Mouse (Mus musculus): ENCODE data around the gene Lrrc47. TPM values are rescaled to one million over a fixed set of nuclear protein-coding genes. Genes with fewer than 3 reads are reported as not detected.

Lrrc47 gene
- polyA plus RNA-seq, 1 experiment from 2014 or later = 14.7 TPM

- no peaks in the 10 kb centered on the region for H3K27me3 ChIP-seq (ENCODE audit: control insufficient read depth, insufficient read depth, low read length)
- 68% methylated on average over 7 of the region's 7 CpGs for WGBS
- H3K9ac ChIP-seq (ENCODE audit: low read length) = no peak overlapping the region
- H3K4me2 ChIP-seq (ENCODE audit: low read depth, low read length) = no peak overlapping the region
- H3K27ac ChIP-seq (ENCODE audit: low read length) = no peak overlapping the region
- H3K36me3 ChIP-seq (ENCODE audit: control insufficient read depth, insufficient read depth) = peaks cover 64% of the 10 kb centered on the region
- no peak for ATAC-seq (replicated peaks; ENCODE audit: extremely low read depth, insufficient read depth, low FRiP score)
- H3K9me3 ChIP-seq (replicated peaks; ENCODE audit: control insufficient read depth, low read length) = no peaks in the 10 kb centered on the region
- no peak overlapping the region for H3K4me3 ChIP-seq (ENCODE audit: low read length)
- peaks cover 14% of the 10 kb centered on the region for H3K4me1 ChIP-seq (ENCODE audit: control insufficient read depth, insufficient read depth, low read length)
Observed at GRCm38 (mm10) chr4:154019571-154019970, 8.0 kb downstream of the Lrrc47 start.

GRCm38 (mm10) chr4:154021432-154021831 lies 9.9 kb downstream of the Lrrc47 start:
- 77% methylated on average over 9 of the region's 9 CpGs for WGBS
- H3K4me2 ChIP-seq (ENCODE audit: low read depth, low read length) = no peak overlapping the region
- H3K4me1 ChIP-seq (ENCODE audit: control insufficient read depth, insufficient read depth, low read length) = peaks cover 25% of the 10 kb centered on the region
- peaks cover 49% of the 10 kb centered on the region for H3K36me3 ChIP-seq (ENCODE audit: control insufficient read depth, insufficient read depth)
- H3K27ac ChIP-seq (ENCODE audit: low read length) = no peak overlapping the region
- H3K9me3 ChIP-seq (replicated peaks; ENCODE audit: control insufficient read depth, low read length) = no peaks in the 10 kb centered on the region
- H3K4me3 ChIP-seq (ENCODE audit: low read length) = no peak overlapping the region
- H3K9ac ChIP-seq (ENCODE audit: low read length) = no peak overlapping the region
- H3K27me3 ChIP-seq (ENCODE audit: control insufficient read depth, insufficient read depth, low read length) = no peaks in the 10 kb centered on the region
- no peak for ATAC-seq (replicated peaks; ENCODE audit: extremely low read depth, insufficient read depth, low FRiP score)

GRCm38 (mm10) chr4:154022407-154022806 lies 10.9 kb downstream of the Lrrc47 start:
- peaks cover 40% of the 10 kb centered on the region for H3K36me3 ChIP-seq (ENCODE audit: control insufficient read depth, insufficient read depth)
- H3K27me3 ChIP-seq (ENCODE audit: control insufficient read depth, insufficient read depth, low read length) = peaks cover 2% of the 10 kb centered on the region; the same call in 1 of the 2 replicates
- no peak overlapping the region for H3K9ac ChIP-seq (ENCODE audit: low read length)
- peak overlapping the region; percentile 0 for H3K27ac ChIP-seq (ENCODE audit: low read length)
- no peak overlapping the region for H3K4me3 ChIP-seq (ENCODE audit: low read length)
- H3K4me1 ChIP-seq (ENCODE audit: control insufficient read depth, insufficient read depth, low read length) = peaks cover 25% of the 10 kb centered on the region
- ATAC-seq (replicated peaks; ENCODE audit: extremely low read depth, insufficient read depth, low FRiP score) = no peak
- H3K4me2 ChIP-seq (ENCODE audit: low read depth, low read length) = no peak overlapping the region
- H3K9me3 ChIP-seq (replicated peaks; ENCODE audit: control insufficient read depth, low read length) = no peaks in the 10 kb centered on the region
- WGBS = 67% methylated on average over 4 of the region's 4 CpGs

- H3K9me3 ChIP-seq (replicated peaks; ENCODE audit: control insufficient read depth, low read length) = no peaks in the 10 kb centered on the region
- H3K27ac ChIP-seq (ENCODE audit: low read length) = peak overlapping the region; percentile 0
- H3K27me3 ChIP-seq (ENCODE audit: control insufficient read depth, insufficient read depth, low read length) = peaks cover 2% of the 10 kb centered on the region; the same call in 1 of the 2 replicates
- no peak overlapping the region for H3K4me2 ChIP-seq (ENCODE audit: low read depth, low read length)
- H3K4me3 ChIP-seq (ENCODE audit: low read length) = no peak overlapping the region
- peaks cover 37% of the 10 kb centered on the region for H3K36me3 ChIP-seq (ENCODE audit: control insufficient read depth, insufficient read depth)
- 39% methylated on average over 4 of the region's 4 CpGs for WGBS
- H3K9ac ChIP-seq (ENCODE audit: low read length) = no peak overlapping the region
- peaks cover 25% of the 10 kb centered on the region for H3K4me1 ChIP-seq (ENCODE audit: control insufficient read depth, insufficient read depth, low read length)
- ATAC-seq (replicated peaks; ENCODE audit: extremely low read depth, insufficient read depth, low FRiP score) = no peak
Observed at GRCm38 (mm10) chr4:154022844-154023243, 11.3 kb downstream of the Lrrc47 start.

- no peaks in the 10 kb centered on the region for H3K9me3 ChIP-seq (replicated peaks; ENCODE audit: control insufficient read depth, low read length)
- H3K4me3 ChIP-seq (ENCODE audit: low read length) = peak overlapping the region; percentile 63; the same call in 1 of the 2 replicates
- WGBS = 5% methylated on average over 8 of the region's 8 CpGs
- H3K27me3 ChIP-seq (ENCODE audit: control insufficient read depth, insufficient read depth, low read length) = peaks cover 2% of the 10 kb centered on the region; the same call in 1 of the 2 replicates
- peak overlapping the region; percentile 79; the same call in 1 of the 2 replicates for H3K27ac ChIP-seq (ENCODE audit: low read length)
- H3K9ac ChIP-seq (ENCODE audit: low read length) = no peak overlapping the region; the same call in 1 of the 2 replicates
- peak; percentile 38 for ATAC-seq (replicated peaks; ENCODE audit: extremely low read depth, insufficient read depth, low FRiP score)
- peak overlapping the region; percentile 63 for H3K4me2 ChIP-seq (ENCODE audit: low read depth, low read length)
- peaks cover 26% of the 10 kb centered on the region for H3K36me3 ChIP-seq (ENCODE audit: control insufficient read depth, insufficient read depth)
- H3K4me1 ChIP-seq (ENCODE audit: control insufficient read depth, insufficient read depth, low read length) = peaks cover 25% of the 10 kb centered on the region
Observed at GRCm38 (mm10) chr4:154023754-154024601, 12.4 kb downstream of the Lrrc47 start.

GRCm38 (mm10) chr4:154024729-154025521 lies 13.4 kb downstream of the Lrrc47 start:
- peak overlapping the region; percentile 55 for H3K9ac ChIP-seq (ENCODE audit: low read length)
- peaks cover 18% of the 10 kb centered on the region for H3K36me3 ChIP-seq (ENCODE audit: control insufficient read depth, insufficient read depth)
- H3K27ac ChIP-seq (ENCODE audit: low read length) = peak overlapping the region; percentile 79
- no peaks in the 10 kb centered on the region for H3K9me3 ChIP-seq (replicated peaks; ENCODE audit: control insufficient read depth, low read length)
- no peak for ATAC-seq (replicated peaks; ENCODE audit: extremely low read depth, insufficient read depth, low FRiP score)
- WGBS = 25% methylated on average over 17 of the region's 17 CpGs
- peak overlapping the region; percentile 63 for H3K4me3 ChIP-seq (ENCODE audit: low read length)
- peak overlapping the region; percentile 63 for H3K4me2 ChIP-seq (ENCODE audit: low read depth, low read length)
- peaks cover 25% of the 10 kb centered on the region for H3K4me1 ChIP-seq (ENCODE audit: control insufficient read depth, insufficient read depth, low read length)
- peaks cover 2% of the 10 kb centered on the region; the same call in 1 of the 2 replicates for H3K27me3 ChIP-seq (ENCODE audit: control insufficient read depth, insufficient read depth, low read length)

- H3K9me3 ChIP-seq (replicated peaks; ENCODE audit: control insufficient read depth, low read length) = no peaks in the 10 kb centered on the region
- H3K36me3 ChIP-seq (ENCODE audit: control insufficient read depth, insufficient read depth) = peaks cover 11% of the 10 kb centered on the region
- peak within 1 kb of the TSS; percentile 55 for H3K9ac ChIP-seq (ENCODE audit: low read length)
- H3K27me3 ChIP-seq (ENCODE audit: control insufficient read depth, insufficient read depth, low read length) = peaks cover 2% of the 10 kb centered on the region; the same call in 1 of the 2 replicates
- 3% methylated on average over 33 of the region's 33 CpGs for WGBS
- peaks cover 25% of the 10 kb centered on the region for H3K4me1 ChIP-seq (ENCODE audit: control insufficient read depth, insufficient read depth, low read length)
- ATAC-seq (replicated peaks; ENCODE audit: extremely low read depth, insufficient read depth, low FRiP score) = peak; percentile 61
- H3K27ac ChIP-seq (ENCODE audit: low read length) = peak within 1 kb of the TSS; percentile 79
- H3K4me3 ChIP-seq (ENCODE audit: low read length) = peak within 1 kb of the TSS; percentile 63
- H3K4me2 ChIP-seq (ENCODE audit: low read depth, low read length) = peak within 1 kb of the TSS; percentile 63
Observed at GRCm38 (mm10) chr4:154025641-154026440, 14.3 kb downstream of the Lrrc47 start, which contains the start of gene Smim1. Gene Smim1 (minus strand): TSS chr4:154026230.

GRCm38 (mm10) chr4:154026441-154026761 lies 14.9 kb downstream of the Lrrc47 start:
- H3K27me3 ChIP-seq (ENCODE audit: control insufficient read depth, insufficient read depth, low read length) = peaks cover 2% of the 10 kb centered on the region; the same call in 1 of the 2 replicates
- 22% methylated on average over 2 of the region's 2 CpGs for WGBS
- no peaks in the 10 kb centered on the region for H3K9me3 ChIP-seq (replicated peaks; ENCODE audit: control insufficient read depth, low read length)
- peak overlapping the region; percentile 63 for H3K4me2 ChIP-seq (ENCODE audit: low read depth, low read length)
- H3K36me3 ChIP-seq (ENCODE audit: control insufficient read depth, insufficient read depth) = peaks cover 5% of the 10 kb centered on the region
- 0 out of 2 replicates have a peak, but pooled peaks have one; percentile 0 for ATAC-seq (replicated peaks; ENCODE audit: extremely low read depth, insufficient read depth, low FRiP score)
- H3K4me1 ChIP-seq (ENCODE audit: control insufficient read depth, insufficient read depth, low read length) = peaks cover 25% of the 10 kb centered on the region
- H3K4me3 ChIP-seq (ENCODE audit: low read length) = peak overlapping the region; percentile 63
- peak overlapping the region; percentile 55 for H3K9ac ChIP-seq (ENCODE audit: low read length)
- no peak overlapping the region for H3K27ac ChIP-seq (ENCODE audit: low read length)

All from heart, embryonic 16.5 days (tissue).